Mouse (Mus musculus) kidney, adult 8-10 months (tissue): ENCODE measurements around the gene Tmem171.

ENCODE experiments used
- DNase-seq, 2 experiments: peaks; one replicate each; pipeline ENCODE4 v3.0.0; 2022

The Tmem171 gene

GRCm38 (mm10) chr13:98638507-98639166, 56.0 kb downstream of the Tmem171 start:
- peak; percentile 66 to 87 for DNase-seq

- peak; percentile 81 to 86 for DNase-seq
Observed at GRCm38 (mm10) chr13:98637145-98637544, 57.5 kb downstream of the Tmem171 start, which contains the start of gene Tmem174. Gene Tmem174, minus strand, starts transcription at chr13:98637410.

GRCm38 (mm10) chr13:98636571-98636970, 58.1 kb downstream of the Tmem171 start:
- no peak for DNase-seq
